30 mouse cellular contexts compared by ENCODE assay signal in genomic region chr19:28516487-28516886, GRCm38 (mm10).
DNase-seq lines count a peak whose midpoint lies in the region; ATAC-seq lines count a peak whose summit lies in the region.
"Had no signal": no experiment of that assay in that cellular context is flagged by ENCODE, and none has a peak within 500 bp of the region (broad histone marks: within the 10 kb centered on the region; RNA-seq: fewer than 3 reads in every experiment).

No protein-coding gene starts in this region.

- H3K27me3 ChIP-seq in hindbrain, embryonic 10.5 days (ENCODE audit: insufficient read depth, poor library complexity, severe bottlenecking): no peaks in the 10 kb centered on the region
- no peaks in the 10 kb centered on the region for H3K27me3 ChIP-seq in hindbrain, embryonic 12.5 days
- H3K27me3 ChIP-seq: forebrain, embryonic 12.5 days; forebrain, embryonic 15.5 days; heart, embryonic 13.5 days; hindbrain, embryonic 13.5 days; Patski had no signal

- H3K4me1 ChIP-seq in hindbrain, embryonic 10.5 days (replicated peaks): peaks cover 47% of the 10 kb centered on the region
- 0 out of 2 replicates have a peak, but pooled peaks cover 5% of the 10 kb centered on the region for H3K4me1 ChIP-seq in hindbrain, embryonic 12.5 days
- H3K4me1 ChIP-seq: forebrain, embryonic 15.5 days had no signal

- H3K4me2 ChIP-seq in hindbrain, embryonic 12.5 days (replicated peaks): no peak overlapping the region
- H3K4me2 ChIP-seq: embryonic facial prominence, embryonic 13.5 days; forebrain, embryonic 12.5 days; forebrain, embryonic 15.5 days; heart, embryonic 13.5 days; hindbrain, embryonic 13.5 days had no signal

- H3K4me3 ChIP-seq in hindbrain, embryonic 10.5 days: no peak overlapping the region
- H3K4me3 ChIP-seq in hindbrain, embryonic 12.5 days: no peak overlapping the region
- H3K4me3 ChIP-seq: embryonic facial prominence, embryonic 10.5 days; embryonic facial prominence, embryonic 13.5 days; erythroblast, embryonic 14.5 days; forebrain, embryonic 12.5 days; forebrain, embryonic 15.5 days; heart, adult 2 months; heart, embryonic 10.5 days; heart, embryonic 13.5 days; hindbrain, embryonic 13.5 days had no signal

- no peak for ATAC-seq in hindbrain, embryonic 12.5 days (ENCODE audit: low FRiP score)
- ATAC-seq: CD4-positive, CD25-positive, alpha-beta regulatory T cell, adult 4 months; forebrain, embryonic 15.5 days; hindbrain, embryonic 16.5 days; Patski had no signal

- 0 out of 2 replicates have a peak overlapping the region, but pooled peaks have one; percentile 16 for H3K27ac ChIP-seq in hindbrain, embryonic 10.5 days
- no peak overlapping the region for H3K27ac ChIP-seq in hindbrain, embryonic 12.5 days
- H3K27ac ChIP-seq: embryonic facial prominence, embryonic 10.5 days; embryonic facial prominence, embryonic 13.5 days; forebrain, embryonic 12.5 days; forebrain, embryonic 15.5 days; heart, adult 2 months; heart, embryonic 10.5 days; heart, embryonic 13.5 days; hindbrain, embryonic 13.5 days had no signal

- H3K9me3 ChIP-seq in hindbrain, embryonic 10.5 days: no peaks in the 10 kb centered on the region
- H3K9me3 ChIP-seq in hindbrain, embryonic 12.5 days (replicated peaks): no peaks in the 10 kb centered on the region
- H3K9me3 ChIP-seq: embryonic facial prominence, embryonic 10.5 days; embryonic facial prominence, embryonic 13.5 days; forebrain, embryonic 12.5 days; forebrain, embryonic 15.5 days; heart, embryonic 10.5 days; heart, embryonic 13.5 days; hindbrain, embryonic 13.5 days had no signal

- no peaks in the 10 kb centered on the region for H3K36me3 ChIP-seq in hindbrain, embryonic 10.5 days
- no peaks in the 10 kb centered on the region for H3K36me3 ChIP-seq in hindbrain, embryonic 12.5 days
- H3K36me3 ChIP-seq: embryonic facial prominence, embryonic 10.5 days; embryonic facial prominence, embryonic 13.5 days; forebrain, embryonic 12.5 days; forebrain, embryonic 15.5 days; heart, embryonic 10.5 days; heart, embryonic 13.5 days; hindbrain, embryonic 13.5 days had no signal

- no peak overlapping the region for H3K9ac ChIP-seq in hindbrain, embryonic 12.5 days
- H3K9ac ChIP-seq: embryonic facial prominence, embryonic 13.5 days; forebrain, embryonic 12.5 days; forebrain, embryonic 15.5 days; heart, embryonic 13.5 days; hindbrain, embryonic 13.5 days had no signal

- WGBS in hindbrain, embryonic 10.5 days: 46% methylated on average over 6 of the region's 6 CpGs
- WGBS in hindbrain, embryonic 12.5 days: 57% methylated on average over 6 of the region's 6 CpGs

- no peak for DNase-seq in hindbrain, embryonic 10.5 days (ENCODE audit: low spot score)
- DNase-seq in 3T3-L1 (ENCODE audit: low read depth, low spot score) (peak; percentile 14), NIH3T3 (ENCODE audit: low read depth) (peak; percentile 32), liver (no peak)
- peak; percentile 39 for DNase-seq in retina, postnatal 1 day
- no peak for DNase-seq in urinary bladder, postnatal 36 days (ENCODE audit: low spot score in 2 of 2)
- DNase-seq: adrenal gland, postnatal 10 days; adrenal gland, postnatal 36 days; B cell, adult 2 months; cerebellum, adult 11 months; cerebellum, adult 2 months; cerebellum, postnatal 10 days; cerebellum, postnatal 36 days; embryo, embryonic 11 days; gastrocnemius, postnatal 25 days; heart, adult 2 months; heart, postnatal 14 days; heart, postnatal 4 days had no signal

Comparison
In these comparisons a context has a peak if more than half of its experiments do, and no peak if none do; other contexts are left out.
1. DNase-seq: peak in 3T3-L1 (single experiment), NIH3T3 (single experiment) and retina, postnatal 1 day (single experiment); none in hindbrain, embryonic 10.5 days (single experiment), urinary bladder, postnatal 36 days (0 of 2) and liver (single experiment).